Mouse (Mus musculus) stomach, embryonic 15.5 days (tissue): Measurements from ENCODE around the gene Il16. TPM values are rescaled to one million over a fixed set of nuclear protein-coding genes. Genes with fewer than 3 reads are reported as not detected.

ENCODE experiments used
- ATAC-seq: fragments of 200-750 bp; cut with Nextera tagmentation; 2 replicates; pipeline ENCODE4 v1.8.0; 2017; ENCODE audit warnings: low read depth, moderate number of reproducible peaks, moderate TSS enrichment; ENCODE audit not compliant: insufficient read depth, low FRiP score
- H3K27ac ChIP-seq: fragments of 300-500 bp; sonication (generic); 2 replicates; pipeline ENCODE4 v1.5.1; 2015; ENCODE audit warnings: mild to moderate bottlenecking, inconsistent platforms
- H3K27me3 ChIP-seq: fragments of 300-500 bp; sonication (generic); replicated peaks from 2 replicates; pipeline ENCODE4 v1.6.1; 2015; ENCODE audit warnings: inconsistent platforms
- H3K36me3 ChIP-seq: fragments of 300-500 bp; sonication (generic); 2 replicates; pipeline ENCODE4 v1.6.1; 2015; ENCODE audit warnings: inconsistent platforms
- H3K4me1 ChIP-seq: fragments of 300-500 bp; sonication (generic); 2 replicates; pipeline ENCODE4 v1.6.1; 2015; ENCODE audit warnings: inconsistent platforms
- H3K4me2 ChIP-seq: fragments of 300-500 bp; sonication (generic); 2 replicates; pipeline ENCODE4 v1.6.1; 2015; ENCODE audit warnings: mild to moderate bottlenecking, inconsistent platforms
- H3K4me3 ChIP-seq: fragments of 300-500 bp; sonication (generic); replicated peaks from 2 replicates; pipeline ENCODE4 v1.5.1; 2015; ENCODE audit warnings: inconsistent platforms
- H3K9ac ChIP-seq: fragments of 300-500 bp; sonication (generic); 2 replicates; pipeline ENCODE4 v1.6.1; 2015; ENCODE audit warnings: inconsistent platforms
- H3K9me3 ChIP-seq: fragments of 300-500 bp; sonication (generic); 2 replicates; pipeline ENCODE4 v1.6.1; 2016; ENCODE audit warnings: inconsistent platforms
- WGBS: fragments of 180-500 bp; shearing (Covaris S2); methylation state at CpG from one replicate; pipeline ENCODE4 v1.1.7; 2015; 5-methylcytosine and 5-hydroxymethylcytosine counted together
- polyA plus RNA-seq: library from polyadenylated mRNA; unstranded; fragments of >200 nt; fragmentation: Nextera tagmentation; extraction: Ambion mirVana; gene quantifications from 2 replicates; pipeline ENCODE4 v1.2.1, GENCODE M21; 2015

Gene Il16
- polyA plus RNA-seq, 1 experiment from 2014 or later: 5.5 TPM

- Histone ChIP-seq H3K4me3 (no peak overlapping the region), H3K9ac (no peak overlapping the region), H3K9me3 (no peaks in the 10 kb centered on the region), H3K27me3 (no peaks in the 10 kb centered on the region), H3K27ac (no peak overlapping the region; the same call in 1 of the 2 replicates), H3K36me3 (peaks cover 8% of the 10 kb centered on the region; the same call in 1 of the 2 replicates), H3K4me2 (peak overlapping the region; percentile 62; the same call in 1 of the 2 replicates), H3K4me1 (peaks cover 23% of the 10 kb centered on the region; the same call in 1 of the 2 replicates)
- no peak for ATAC-seq
- 69% methylated on average over 6 of the region's 6 CpGs for WGBS
Measured at GRCm38 (mm10) chr7:83633856-83634255, 111.7 kb downstream of the Il16 start.

DNA sequence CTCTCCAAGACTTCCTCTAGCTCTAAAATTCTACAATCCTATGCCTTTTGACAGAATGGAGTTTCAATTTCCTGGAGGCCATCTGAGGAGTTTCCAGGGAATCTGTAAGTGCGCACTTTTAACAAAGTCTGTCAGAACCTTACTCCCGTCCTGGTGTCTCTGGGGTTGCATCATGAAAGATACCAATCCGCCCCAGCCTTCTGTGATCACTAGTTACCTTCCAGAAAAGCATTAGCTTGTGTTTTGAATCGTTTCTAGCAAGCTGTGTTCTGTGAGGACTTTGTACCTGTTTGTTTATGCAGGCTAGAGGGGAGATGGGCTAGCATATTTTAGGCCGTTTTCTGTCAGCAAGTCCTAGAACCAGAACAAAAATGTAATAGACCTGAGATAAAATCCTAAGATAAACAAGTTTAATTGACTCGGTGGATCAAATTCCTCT, 112.8 kb downstream of the Il16 start:
- Histone ChIP-seq H3K4me1 (peaks cover 19% of the 10 kb centered on the region; the same call in 1 of the 2 replicates), H3K4me3 (peak overlapping the region; percentile 62), H3K27ac (no peak overlapping the region; the same call in 1 of the 2 replicates), H3K9ac (no peak overlapping the region), H3K9me3 (no peaks in the 10 kb centered on the region), H3K27me3 (no peaks in the 10 kb centered on the region), H3K4me2 (peak overlapping the region; percentile 62), H3K36me3 (0 out of 2 replicates have a peak, but pooled peaks cover 3% of the 10 kb centered on the region)
- 36% methylated on average over 6 of the region's 6 CpGs for WGBS
- ATAC-seq: no peak

DNA sequence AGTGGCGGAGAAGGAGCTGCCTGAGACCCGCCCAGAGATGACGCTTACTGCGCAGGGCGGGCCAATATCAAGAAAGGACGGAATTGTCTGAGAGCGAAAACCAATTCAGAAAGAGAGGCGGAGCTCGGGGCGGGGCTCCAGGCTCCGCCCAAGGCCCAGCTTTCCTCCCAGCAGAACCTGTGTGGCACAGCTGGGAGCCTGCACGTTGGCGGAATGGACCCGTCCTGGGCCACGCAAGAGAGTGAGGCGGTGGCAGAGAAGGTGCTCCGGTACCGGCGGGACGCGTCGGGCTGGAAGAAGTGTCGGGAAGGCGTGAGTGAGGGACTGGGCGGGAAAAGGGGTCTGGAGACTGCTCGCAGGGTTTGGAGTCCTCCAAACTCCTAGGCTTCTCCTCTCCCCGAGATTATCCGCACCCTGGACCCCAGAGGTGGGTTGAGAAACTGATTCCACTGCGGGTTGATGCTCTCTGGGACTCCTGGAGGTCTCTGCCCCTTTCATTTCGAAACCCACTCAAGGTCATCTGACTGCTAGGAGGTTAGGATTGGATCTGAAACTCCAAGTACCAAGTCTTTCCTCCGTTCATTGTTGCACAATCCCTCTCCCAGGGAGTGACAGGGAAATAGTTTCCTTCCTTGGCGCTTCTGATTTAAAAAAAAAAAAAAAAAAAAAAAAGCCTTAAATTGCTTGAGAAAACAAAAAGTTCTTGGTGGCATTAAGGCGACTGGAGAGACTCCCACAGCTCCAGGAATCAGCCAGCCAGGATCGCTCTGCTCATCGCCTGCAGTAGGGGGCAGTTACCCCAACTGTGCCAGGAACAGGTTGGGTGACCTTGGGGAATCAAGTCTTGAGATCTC, 113.5 kb downstream of the Il16 start, which contains the start of gene Stard5:
Stard5 (plus strand) TSS at position 132 of the 854 bp plus-strand sequence.
- under 1% methylated on average over 35 of the region's 35 CpGs for WGBS

GRCm38 (mm10) chr7:83631073-83631827, 114.3 kb downstream of the Il16 start:
- ATAC-seq: no peak
- peak overlapping the region; percentile 62 for H3K4me2 ChIP-seq
- no peak overlapping the region for H3K9ac ChIP-seq
- 8% methylated on average over 11 of the region's 11 CpGs for WGBS
- peak overlapping the region; percentile 62 for H3K4me3 ChIP-seq
- H3K27me3 ChIP-seq: no peaks in the 10 kb centered on the region
- peak overlapping the region; percentile 40; the same call in 1 of the 2 replicates for H3K27ac ChIP-seq
- peaks cover 19% of the 10 kb centered on the region; the same call in 1 of the 2 replicates for H3K4me1 ChIP-seq
- no peaks in the 10 kb centered on the region for H3K9me3 ChIP-seq
- no peaks in the 10 kb centered on the region for H3K36me3 ChIP-seq

More for the DNA sequence above, 113.5 kb downstream of the Il16 start, which contains the start of gene Stard5:
- Histone ChIP-seq H3K36me3 (0 out of 2 replicates have a peak, but pooled peaks cover under 1% of the 10 kb centered on the region), H3K4me3 (peak within 1 kb of the TSS; percentile 62), H3K27me3 (no peaks in the 10 kb centered on the region), H3K4me1 (peaks cover 19% of the 10 kb centered on the region; the same call in 1 of the 2 replicates), H3K9ac (peak within 1 kb of the TSS; percentile 42), H3K4me2 (peak within 1 kb of the TSS; percentile 62), H3K9me3 (no peaks in the 10 kb centered on the region), H3K27ac (peak within 1 kb of the TSS; percentile 66)
- ATAC-seq: peak; percentile 97

DNA sequence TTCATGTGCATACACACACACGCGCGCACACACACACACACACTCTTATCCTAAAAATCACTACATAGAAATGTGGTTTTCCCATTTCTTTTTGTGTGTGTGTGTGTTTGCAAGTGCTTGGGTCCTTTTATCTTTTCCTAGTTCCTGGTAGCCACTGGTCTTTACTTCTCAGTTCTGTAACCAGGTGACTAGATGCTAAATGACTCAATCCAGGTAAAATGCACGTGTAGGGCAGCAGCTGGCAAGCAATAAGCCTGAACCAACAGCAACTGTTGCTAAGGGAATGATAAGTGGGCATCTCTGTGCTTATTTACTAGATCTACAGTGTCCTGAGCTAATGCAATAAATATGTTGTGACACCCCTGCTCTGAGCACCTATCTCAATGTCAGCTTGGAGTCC, 118.2 kb downstream of the Il16 start:
- Histone ChIP-seq H3K27ac (no peak overlapping the region), H3K36me3 (no peaks in the 10 kb centered on the region), H3K4me1 (0 out of 2 replicates have a peak, but pooled peaks cover 3% of the 10 kb centered on the region), H3K27me3 (no peaks in the 10 kb centered on the region), H3K9ac (no peak overlapping the region), H3K4me2 (no peak overlapping the region), H3K9me3 (no peaks in the 10 kb centered on the region), H3K4me3 (no peak overlapping the region)
- ATAC-seq: no peak
- WGBS: 81% methylated on average over 4 of the region's 4 CpGs

GRCm38 (mm10) chr7:83626557-83627257, 118.8 kb downstream of the Il16 start:
- H3K4me1 ChIP-seq: 0 out of 2 replicates have a peak, but pooled peaks cover 3% of the 10 kb centered on the region
- no peaks in the 10 kb centered on the region for H3K9me3 ChIP-seq
- H3K36me3 ChIP-seq: no peaks in the 10 kb centered on the region
- ATAC-seq: no peak
- H3K9ac ChIP-seq: no peak overlapping the region
- no peak overlapping the region for H3K4me3 ChIP-seq
- H3K4me2 ChIP-seq: no peak overlapping the region
- no peak overlapping the region for H3K27ac ChIP-seq
- no peaks in the 10 kb centered on the region for H3K27me3 ChIP-seq
- 71% methylated on average over 8 of the region's 8 CpGs for WGBS

DNA sequence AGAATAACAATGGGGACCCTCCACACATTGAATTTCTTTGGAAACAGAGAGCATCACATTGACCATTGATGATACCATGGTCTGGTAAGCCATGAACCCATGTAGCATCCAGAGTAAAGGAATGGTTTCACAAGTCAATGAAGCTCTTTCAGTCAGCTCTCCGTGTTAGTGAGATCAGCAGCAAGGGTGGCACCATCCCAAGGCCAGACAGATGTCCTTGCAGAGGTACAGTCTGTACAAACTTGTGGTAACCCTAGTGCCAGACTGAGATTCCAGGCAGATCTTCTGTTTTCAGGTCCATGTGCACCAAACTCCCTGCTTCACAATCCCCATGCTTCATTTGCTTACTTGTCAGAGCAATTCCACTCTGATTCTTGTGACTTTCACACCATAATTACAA, 121.5 kb downstream of the Il16 start:
- Histone ChIP-seq H3K36me3 (no peaks in the 10 kb centered on the region), H3K4me2 (no peak overlapping the region), H3K4me3 (no peak overlapping the region), H3K27ac (no peak overlapping the region), H3K9ac (no peak overlapping the region), H3K4me1 (no peaks in the 10 kb centered on the region), H3K9me3 (no peaks in the 10 kb centered on the region), H3K27me3 (no peaks in the 10 kb centered on the region)
- no peak for ATAC-seq
- WGBS: 81% methylated on average over 1 of the region's 1 CpGs

- ATAC-seq: no peak
- WGBS: 91% methylated on average over 6 of the region's 6 CpGs
- H3K4me3 ChIP-seq: no peak overlapping the region
- H3K27ac ChIP-seq: no peak overlapping the region
- no peaks in the 10 kb centered on the region for H3K4me1 ChIP-seq
- H3K4me2 ChIP-seq: no peak overlapping the region
- no peak overlapping the region for H3K9ac ChIP-seq
- H3K9me3 ChIP-seq: no peaks in the 10 kb centered on the region
- H3K27me3 ChIP-seq: no peaks in the 10 kb centered on the region
- H3K36me3 ChIP-seq: no peaks in the 10 kb centered on the region
Measured at GRCm38 (mm10) chr7:83622582-83622981, 122.9 kb downstream of the Il16 start.

DNA sequence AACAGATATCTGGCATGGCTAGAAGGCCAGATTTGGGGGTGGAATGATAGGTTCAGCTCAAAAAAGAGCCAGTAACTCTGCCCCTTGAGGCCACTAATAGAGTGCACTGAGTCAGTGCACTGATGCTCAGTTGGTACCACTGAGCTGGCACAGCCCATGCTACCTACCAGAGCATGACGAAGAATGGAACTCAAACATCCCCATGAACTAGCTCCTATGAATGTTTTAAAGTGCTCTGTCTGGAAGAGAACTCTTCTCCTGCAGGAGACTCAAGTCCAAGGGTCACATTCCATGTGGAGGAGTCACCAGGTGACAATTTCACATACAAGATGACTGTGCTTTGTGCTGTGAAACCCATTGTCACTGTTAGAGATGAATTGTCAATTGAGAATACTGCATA, 126.8 kb downstream of the Il16 start:
- no peaks in the 10 kb centered on the region for H3K9me3 ChIP-seq
- ATAC-seq: no peak
- H3K4me2 ChIP-seq: no peak overlapping the region
- no peaks in the 10 kb centered on the region for H3K4me1 ChIP-seq
- H3K36me3 ChIP-seq: no peaks in the 10 kb centered on the region
- no peaks in the 10 kb centered on the region for H3K27me3 ChIP-seq
- H3K27ac ChIP-seq: no peak overlapping the region
- no peak overlapping the region for H3K9ac ChIP-seq
- no peak overlapping the region for H3K4me3 ChIP-seq
- WGBS: 97% methylated on average over 1 of the region's 1 CpGs

- no peaks in the 10 kb centered on the region for H3K27me3 ChIP-seq
- H3K4me1 ChIP-seq: no peaks in the 10 kb centered on the region
- no peaks in the 10 kb centered on the region for H3K36me3 ChIP-seq
- no peak overlapping the region for H3K4me2 ChIP-seq
- WGBS: 80% methylated on average over 3 of the region's 3 CpGs
- H3K9ac ChIP-seq: no peak overlapping the region
- ATAC-seq: no peak
- H3K27ac ChIP-seq: no peak overlapping the region
- no peaks in the 10 kb centered on the region for H3K9me3 ChIP-seq
- no peak overlapping the region for H3K4me3 ChIP-seq
Measured at GRCm38 (mm10) chr7:83616268-83616667, 129.3 kb downstream of the Il16 start.

GRCm38 (mm10) chr7:83615815-83616214, 129.7 kb downstream of the Il16 start:
- Histone ChIP-seq H3K9me3 (no peaks in the 10 kb centered on the region), H3K4me3 (no peak overlapping the region), H3K27ac (no peak overlapping the region), H3K36me3 (no peaks in the 10 kb centered on the region), H3K9ac (no peak overlapping the region), H3K4me1 (no peaks in the 10 kb centered on the region), H3K27me3 (no peaks in the 10 kb centered on the region), H3K4me2 (no peak overlapping the region)
- no peak for ATAC-seq
- 88% methylated on average over 8 of the region's 8 CpGs for WGBS
